In genomic region chr11:88164801-88165377, GRCm38 (mm10) we compare ENCODE assay signal across 8 mouse cellular contexts. TPM values are rescaled to one million over a fixed set of nuclear protein-coding genes. Genes with fewer than 3 reads are reported as not detected.
DNase-seq lines count a peak whose midpoint lies in the region; ATAC-seq and TF ChIP-seq lines count a peak whose summit lies in the region.

No protein-coding gene starts in this region.

- WGBS in liver, embryonic 15.5 days (ENCODE audit: insufficient replicate concordance): 28% methylated on average over 15 of the region's 15 CpGs
- 22% methylated on average over 15 of the region's 15 CpGs for WGBS in stomach, postnatal 0 days
- 13% methylated on average over 15 of the region's 15 CpGs for WGBS in thymus, adult 2 months

- H3K27me3 ChIP-seq in liver, embryonic 15.5 days: peaks cover 56% of the 10 kb centered on the region
- no peaks in the 10 kb centered on the region for H3K27me3 ChIP-seq in stomach, postnatal 0 days (ENCODE audit: control insufficient read depth, insufficient read depth, low read length)
- no peaks in the 10 kb centered on the region for H3K27me3 ChIP-seq in thymus, adult 2 months (ENCODE audit: control insufficient read depth, insufficient read depth, low read length)

- no peak overlapping the region for H3K4me3 ChIP-seq in liver, embryonic 15.5 days (replicated peaks)
- H3K4me3 ChIP-seq in stomach, postnatal 0 days (ENCODE audit: low read depth, low read length): no peak overlapping the region
- H3K4me3 ChIP-seq in thymus, adult 2 months (ENCODE audit: control insufficient read depth, insufficient read depth, low read length): no peak overlapping the region

- no peak overlapping the region for H3K9ac ChIP-seq in liver, embryonic 15.5 days
- H3K9ac ChIP-seq in stomach, postnatal 0 days (ENCODE audit: low read length): 0 out of 2 replicates have a peak overlapping the region, but pooled peaks have one; percentile 18

- ATAC-seq in hematopoietic stem cell, adult 5-6 weeks (replicated peaks in 1 of 2; ENCODE audit: insufficient read depth in 1 of 2, low FRiP score in 2 of 2, low TSS enrichment in 1 of 2, low read depth in 1 of 2, poor library complexity in 2 of 2, severe bottlenecking in 2 of 2): peak; percentile 15 to 28
- 0 out of 2 replicates have a peak, but pooled peaks have one; percentile 13 for ATAC-seq in liver, embryonic 15.5 days (ENCODE audit: insufficient read depth)
- ATAC-seq in stomach, postnatal 0 days (ENCODE audit: low FRiP score, low TSS enrichment): peak; percentile 22

- TF ChIP-seq CTCF in stomach, postnatal 0 days (IDR thresholded peaks at IDR 0.05; ENCODE audit: low read depth): no peak
- no peak for TF ChIP-seq CTCF in thymus, adult 2 months (IDR thresholded peaks at IDR 0.05; ENCODE audit: borderline replicate concordance, control insufficient read depth, extremely low read depth, insufficient read depth, low read length, poor library complexity)

- no peak for TF ChIP-seq EP300 in stomach, postnatal 0 days (optimal IDR thresholded peaks at IDR 0.05)

- DNase-seq in embryo, embryonic 10 days (ENCODE audit: low spot score): peak; percentile 49
- no peak for DNase-seq in embryo, embryonic 9.5 days (ENCODE audit: extremely low spot score)
- DNase-seq in adrenal gland, postnatal 14 days: peak; percentile 95
- DNase-seq in fibroblast of lung, adult 2 months (ENCODE audit: low read depth): peak; percentile 94
- peak; percentile 66 for DNase-seq in stomach, postnatal 0 days (ENCODE audit: low spot score)
- no peak for DNase-seq in thymus, adult 2 months

- H3K36me3 ChIP-seq in liver, embryonic 15.5 days (replicated peaks): no peaks in the 10 kb centered on the region
- H3K36me3 ChIP-seq in stomach, postnatal 0 days (ENCODE audit: control insufficient read depth, insufficient read depth, low read length): no peaks in the 10 kb centered on the region
- H3K36me3 ChIP-seq in thymus, adult 2 months (ENCODE audit: control insufficient read depth, insufficient read depth, low read length): no peaks in the 10 kb centered on the region

- TF ChIP-seq POLR2A in thymus, adult 2 months (IDR thresholded peaks at IDR 0.05; ENCODE audit: control insufficient read depth, extremely low read depth, insufficient read depth, low read length, poor library complexity): no peak

- H3K4me1 ChIP-seq in liver, embryonic 15.5 days (replicated peaks): peaks cover 13% of the 10 kb centered on the region
- H3K4me1 ChIP-seq in stomach, postnatal 0 days (replicated peaks; ENCODE audit: control insufficient read depth, insufficient read depth): peaks cover 21% of the 10 kb centered on the region
- peaks cover 24% of the 10 kb centered on the region for H3K4me1 ChIP-seq in thymus, adult 2 months (replicated peaks; ENCODE audit: control insufficient read depth, insufficient read depth, low read length)

- H3K27ac ChIP-seq in liver, embryonic 15.5 days (replicated peaks): no peak overlapping the region; the same call in 1 of the 2 replicates
- peak overlapping the region; percentile 89 for H3K27ac ChIP-seq in stomach, postnatal 0 days (replicated peaks)
- H3K27ac ChIP-seq in thymus, adult 2 months (ENCODE audit: control insufficient read depth, insufficient read depth, low read length): no peak overlapping the region

- no peaks in the 10 kb centered on the region for H3K9me3 ChIP-seq in liver, embryonic 15.5 days (replicated peaks)
- H3K9me3 ChIP-seq in stomach, postnatal 0 days (ENCODE audit: control insufficient read depth, low read length): no peaks in the 10 kb centered on the region

- no peak overlapping the region for H3K4me2 ChIP-seq in liver, embryonic 15.5 days
- H3K4me2 ChIP-seq in stomach, postnatal 0 days (replicated peaks; ENCODE audit: low read depth): no peak overlapping the region; the same call in 1 of the 2 replicates

RNA-seq across cellular contexts. Expression of gene Mrps23, which starts 39.3 kb away (rescaled TPM):
- 173 and 176 TPM in 2 replicates for total RNA-seq in adrenal gland, postnatal 14 days (2021)
- total RNA-seq in hematopoietic stem cell, adult 5-6 weeks (2017): 65.5 and 71.2 TPM in 2 replicates
- 25.0 and 26.9 TPM in 2 replicates for polyA plus RNA-seq in liver, embryonic 15.5 days (2015; fragmentation: Nextera tagmentation; extraction: Ambion mirVana)
- polyA plus RNA-seq in stomach, postnatal 0 days (2015; fragmentation: Nextera tagmentation; extraction: Ambion mirVana): 54.7 and 55.4 TPM in 2 replicates
- 41.6 and 47.6 TPM in 2 replicates for polyA plus RNA-seq in thymus, adult 2 months (2012; rRNA removed)

Comparison
In these comparisons a context has a peak if more than half of its experiments do, and no peak if none do; other contexts are left out.
1. DNase-seq: peak in embryo, embryonic 10 days (single experiment), adrenal gland, postnatal 14 days (single experiment), fibroblast of lung, adult 2 months (single experiment) and stomach, postnatal 0 days (single experiment); none in embryo, embryonic 9.5 days (single experiment) and thymus, adult 2 months (single experiment).
2. Peak in every context shown above with its lines, with median percentiles within 50 percentile points of each other: ATAC-seq.